Mouse (Mus musculus) embryonic facial prominence, embryonic 14.5 days (tissue): ENCODE measurements around the gene Trim39. TPM values are rescaled to one million over a fixed set of nuclear protein-coding genes. Genes with fewer than 3 reads are reported as not detected.
A peak's percentile ranks its signal among the peaks of the same experiment; 100 is the strongest.
"Not testable (repeated sequence)": the region's sequence is repeated elsewhere in the genome, so short reads cannot be mapped to it uniquely, and the experiment has no call there.

ENCODE experiments used
- ATAC-seq: fragments of 200-750 bp; cut with Nextera tagmentation; 2 replicates; pipeline ENCODE4 v1.8.0; 2017; ENCODE audit warnings: low read depth, moderate number of reproducible peaks, moderate TSS enrichment
- DNase-seq: peaks from one replicate; pipeline ENCODE4 v3.0.0-alpha.2; 2015; ENCODE audit warnings: low spot score
- H3K27ac ChIP-seq: fragments of 300-500 bp; sonication (generic); replicated peaks from 2 replicates; pipeline ENCODE4 v1.5.1; 2014; ENCODE audit warnings: low read depth, mild to moderate bottlenecking, low read length, moderate library complexity
- H3K27me3 ChIP-seq: fragments of 300-500 bp; sonication (generic); replicated peaks from 2 replicates; pipeline ENCODE4 v1.6.1; 2014; ENCODE audit warnings: low read length; ENCODE audit not compliant: control insufficient read depth, insufficient read depth
- H3K36me3 ChIP-seq: fragments of 300-500 bp; sonication (generic); 2 replicates; pipeline ENCODE4 v1.6.1; 2014; ENCODE audit warnings: low read length, mixed read lengths; ENCODE audit not compliant: control insufficient read depth, insufficient read depth
- H3K4me1 ChIP-seq: fragments of 300-500 bp; sonication (generic); 2 replicates; pipeline ENCODE4 v1.6.1; 2014; ENCODE audit warnings: antibody characterized with exemption, low read length; ENCODE audit not compliant: control insufficient read depth, insufficient read depth
- H3K4me2 ChIP-seq: fragments of 300-500 bp; sonication (generic); 2 replicates; pipeline ENCODE4 v1.6.1; 2014; ENCODE audit warnings: low read depth, mild to moderate bottlenecking, low read length, moderate library complexity, mixed read lengths
- H3K4me3 ChIP-seq: fragments of 300-500 bp; sonication (generic); 2 replicates; pipeline ENCODE4 v1.5.1; 2014; ENCODE audit warnings: low read depth, mild to moderate bottlenecking, low read length
- H3K9ac ChIP-seq: fragments of 300-500 bp; sonication (generic); 2 replicates; pipeline ENCODE4 v1.6.1; 2014; ENCODE audit warnings: low read depth, mild to moderate bottlenecking, low read length, moderate library complexity, mixed read lengths
- H3K9me3 ChIP-seq: fragments of 300-500 bp; sonication (generic); 2 replicates; pipeline ENCODE4 v1.6.1; 2016; ENCODE audit warnings: low read length; ENCODE audit not compliant: control insufficient read depth
- WGBS: fragments of 180-500 bp; shearing (Covaris S2); extraction: QIAGEN DNeasy Blood & Tissue Kit; methylation state at CpG from one replicate; pipeline ENCODE4 v1.1.7; 2014; 5-methylcytosine and 5-hydroxymethylcytosine counted together
- polyA plus RNA-seq: library from polyadenylated mRNA; unstranded; fragments of >200 nt; fragmentation: Nextera tagmentation; extraction: Ambion mirVana; gene quantifications from 2 replicates; pipeline ENCODE4 v1.2.1, GENCODE M21; 2014

The Trim39 gene
- 10.6 and 12.4 TPM in 2 replicates for polyA plus RNA-seq

- ATAC-seq = peak; percentile 87
- H3K27ac ChIP-seq = peak within 1 kb of the TSS; percentile 94
- peaks cover 14% of the 10 kb centered on the region for H3K4me1 ChIP-seq
- H3K4me3 ChIP-seq = peak within 1 kb of the TSS; percentile 90
- peaks cover 43% of the 10 kb centered on the region for H3K36me3 ChIP-seq
- peak within 1 kb of the TSS; percentile 98 for H3K9ac ChIP-seq
- no peaks in the 10 kb centered on the region for H3K9me3 ChIP-seq
- peak; percentile 91 for DNase-seq
- no peaks in the 10 kb centered on the region for H3K27me3 ChIP-seq
- H3K4me2 ChIP-seq = peak within 1 kb of the TSS; percentile 94
- 2% methylated on average over 24 of the region's 43 CpGs for WGBS
Observed at GRCm38 (mm10) chr17:36271586-36272256, at the start of gene Trim39. Gene Trim39 (minus strand): TSS chr17:36272247.

- H3K36me3 ChIP-seq = no peaks in the 10 kb centered on the region
- 14% methylated on average over 5 of the region's 5 CpGs for WGBS
- ATAC-seq = no peak
- no peaks in the 10 kb centered on the region for H3K4me1 ChIP-seq
- no peaks in the 10 kb centered on the region for H3K27me3 ChIP-seq
- H3K9me3 ChIP-seq = no peaks in the 10 kb centered on the region
- peak overlapping the region; percentile 85 for H3K4me2 ChIP-seq
- H3K9ac ChIP-seq = peak overlapping the region; percentile 64
- peak; percentile 3 for DNase-seq
- H3K4me3 ChIP-seq = peak overlapping the region; percentile 52
- H3K27ac ChIP-seq = no peak overlapping the region
Observed at GRCm38 (mm10) chr17:36315689-36316253, 43.7 kb upstream of the Trim39 start.

GRCm38 (mm10) chr17:36315041-36315688 is 43.1 kb upstream of the Trim39 start:
- 1% methylated on average over 19 of the region's 19 CpGs for WGBS
- Histone ChIP-seq H3K27me3 (no peaks in the 10 kb centered on the region), H3K27ac (no peak overlapping the region), H3K4me3 (peak overlapping the region; percentile 52), H3K9me3 (no peaks in the 10 kb centered on the region), H3K4me2 (peak overlapping the region; percentile 85), H3K4me1 (no peaks in the 10 kb centered on the region), H3K36me3 (no peaks in the 10 kb centered on the region), H3K9ac (peak overlapping the region; percentile 64)
- ATAC-seq = peak; percentile 77
- DNase-seq = peak; percentile 51

- Histone ChIP-seq H3K36me3 (no peaks in the 10 kb centered on the region), H3K4me1 (no peaks in the 10 kb centered on the region), H3K27ac (no peak overlapping the region), H3K4me3 (peak overlapping the region; percentile 52), H3K9ac (peak overlapping the region; percentile 64), H3K4me2 (peak overlapping the region; percentile 85), H3K27me3 (no peaks in the 10 kb centered on the region), H3K9me3 (no peaks in the 10 kb centered on the region)
- ATAC-seq (peak; percentile 26; the same call in 1 of the 2 replicates), DNase-seq (peak; percentile 4)
- WGBS = 3% methylated on average over 9 of the region's 9 CpGs
Observed at GRCm38 (mm10) chr17:36314511-36314910, 42.5 kb upstream of the Trim39 start.

- ATAC-seq (no peak), DNase-seq (no peak)
- no peaks in the 10 kb centered on the region for H3K36me3 ChIP-seq
- H3K4me2 ChIP-seq = no peak overlapping the region
- 31% methylated on average over 1 of the region's 1 CpGs for WGBS
- H3K9me3 ChIP-seq = no peaks in the 10 kb centered on the region
- H3K27me3 ChIP-seq = no peaks in the 10 kb centered on the region
- no peak overlapping the region for H3K27ac ChIP-seq
- H3K4me1 ChIP-seq = no peaks in the 10 kb centered on the region
- H3K4me3 ChIP-seq = no peak overlapping the region
- no peak overlapping the region for H3K9ac ChIP-seq
Observed at GRCm38 (mm10) chr17:36309293-36309692, 37.2 kb upstream of the Trim39 start.

GRCm38 (mm10) chr17:36308855-36309254 is 36.8 kb upstream of the Trim39 start:
- 0 out of 2 replicates have a peak, but pooled peaks have one; percentile 15 for ATAC-seq

GRCm38 (mm10) chr17:36286390-36286789 is 14.3 kb upstream of the Trim39 start, which contains the start of gene H2-M10.2:
Gene H2-M10.2 (minus strand): TSS chr17:36286490.
- Histone ChIP-seq H3K27me3 (no peaks in the 10 kb centered on the region), H3K36me3 (peaks cover 14% of the 10 kb centered on the region; the same call in 1 of the 2 replicates), H3K4me1 (no peaks in the 10 kb centered on the region), H3K9ac (no peak within 1 kb of the TSS), H3K27ac (no peak within 1 kb of the TSS), H3K4me3 (no peak within 1 kb of the TSS), H3K4me2 (no peak within 1 kb of the TSS), H3K9me3 (peaks cover 13% of the 10 kb centered on the region)
- DNase-seq = no peak
- no peak for ATAC-seq
- 87% methylated on average over 2 of the region's 2 CpGs for WGBS

More at GRCm38 (mm10) chr17:36308855-36309254, 36.8 kb upstream of the Trim39 start:
- H3K9ac ChIP-seq, H3K4me3 ChIP-seq, H3K36me3 ChIP-seq, H3K27ac ChIP-seq, H3K4me2 ChIP-seq, H3K27me3 ChIP-seq, H3K9me3 ChIP-seq, H3K4me1 ChIP-seq: not testable (repeated sequence)
- peak; percentile 90 for DNase-seq
- WGBS = 5% methylated on average over 3 of the region's 3 CpGs

DNA sequence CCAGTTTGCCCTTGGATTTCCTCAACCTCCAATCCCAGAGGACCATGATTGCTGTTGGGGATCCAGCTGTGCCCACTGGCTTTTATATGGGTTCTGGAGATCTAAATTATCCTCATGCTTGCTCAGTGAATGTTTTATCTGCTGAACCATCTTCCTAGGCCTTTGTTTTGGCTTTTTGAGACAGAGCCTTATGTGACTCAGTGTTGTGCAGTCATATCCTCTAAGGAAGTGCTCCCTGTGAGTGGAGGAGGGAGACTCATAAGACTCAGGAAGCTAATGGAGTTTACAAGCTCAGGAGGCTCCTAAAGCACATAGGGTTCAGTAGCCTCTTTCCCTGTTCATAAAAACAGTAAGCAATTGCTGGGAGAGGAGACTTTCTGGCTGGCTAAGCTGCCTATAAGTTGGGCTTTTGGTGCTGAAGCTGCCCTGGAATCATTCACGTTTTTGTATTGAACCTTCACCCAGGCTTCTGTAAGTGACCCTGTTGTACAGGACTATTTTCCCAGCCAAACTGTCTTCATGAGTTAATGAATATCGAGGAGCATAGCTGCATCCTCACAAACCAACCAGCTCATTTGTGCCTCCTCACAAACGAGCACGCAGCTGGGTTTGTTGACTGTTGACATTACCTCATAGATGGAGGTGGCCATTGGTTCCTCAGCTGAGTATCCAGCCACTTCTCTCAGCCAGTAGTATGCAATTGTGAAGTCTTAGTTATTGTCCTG is 9.6 kb upstream of the Trim39 start:
- Histone ChIP-seq H3K4me1 (no peaks in the 10 kb centered on the region), H3K4me2 (no peak overlapping the region), H3K9ac (no peak overlapping the region), H3K27ac (no peak overlapping the region), H3K36me3 (peaks cover 45% of the 10 kb centered on the region), H3K9me3 (peaks cover 13% of the 10 kb centered on the region), H3K27me3 (no peaks in the 10 kb centered on the region), H3K4me3 (no peak overlapping the region)
- 96% methylated on average over 4 of the region's 4 CpGs for WGBS
- ATAC-seq = no peak
- no peak for DNase-seq
